Mouse (Mus musculus) ovary, adult 2 months (tissue): ENCODE data around the gene 4932415D10Rik. TPM values are rescaled to one million over a fixed set of nuclear protein-coding genes. Genes with fewer than 3 reads are reported as not detected.

Experiments used
- polyA plus RNA-seq: library from polyadenylated mRNA; depleted of rRNA; stranded (reverse); fragments of >200 nt; gene quantifications from 2 replicates; pipeline ENCODE4 v1.2.3, GENCODE M21; 2012; rRNA removed

4932415D10Rik gene
- polyA plus RNA-seq = not detected in 2 replicates

DNA sequence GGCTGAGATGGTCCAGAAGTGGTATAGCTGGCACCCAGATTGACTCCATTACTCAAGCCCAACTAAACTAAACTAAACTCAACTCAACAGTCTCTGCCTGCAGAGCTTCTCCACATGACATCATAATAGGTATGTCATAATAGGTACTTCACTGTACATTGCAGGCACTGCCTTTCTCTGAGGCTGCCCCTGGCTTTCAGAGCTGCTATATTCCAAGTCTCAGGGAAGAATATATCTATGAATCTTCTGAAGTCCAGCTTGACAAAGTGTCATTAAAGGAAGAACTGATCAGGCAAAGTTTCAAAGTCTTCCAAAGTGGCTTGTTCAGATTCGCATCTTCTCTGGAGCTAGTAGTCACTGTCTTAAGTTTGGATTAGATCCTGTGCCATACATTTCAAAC is at the start of gene 4932415D10Rik:
4932415D10Rik (minus strand) TSS at position 101 of the 400 bp plus-strand sequence.

DNA sequence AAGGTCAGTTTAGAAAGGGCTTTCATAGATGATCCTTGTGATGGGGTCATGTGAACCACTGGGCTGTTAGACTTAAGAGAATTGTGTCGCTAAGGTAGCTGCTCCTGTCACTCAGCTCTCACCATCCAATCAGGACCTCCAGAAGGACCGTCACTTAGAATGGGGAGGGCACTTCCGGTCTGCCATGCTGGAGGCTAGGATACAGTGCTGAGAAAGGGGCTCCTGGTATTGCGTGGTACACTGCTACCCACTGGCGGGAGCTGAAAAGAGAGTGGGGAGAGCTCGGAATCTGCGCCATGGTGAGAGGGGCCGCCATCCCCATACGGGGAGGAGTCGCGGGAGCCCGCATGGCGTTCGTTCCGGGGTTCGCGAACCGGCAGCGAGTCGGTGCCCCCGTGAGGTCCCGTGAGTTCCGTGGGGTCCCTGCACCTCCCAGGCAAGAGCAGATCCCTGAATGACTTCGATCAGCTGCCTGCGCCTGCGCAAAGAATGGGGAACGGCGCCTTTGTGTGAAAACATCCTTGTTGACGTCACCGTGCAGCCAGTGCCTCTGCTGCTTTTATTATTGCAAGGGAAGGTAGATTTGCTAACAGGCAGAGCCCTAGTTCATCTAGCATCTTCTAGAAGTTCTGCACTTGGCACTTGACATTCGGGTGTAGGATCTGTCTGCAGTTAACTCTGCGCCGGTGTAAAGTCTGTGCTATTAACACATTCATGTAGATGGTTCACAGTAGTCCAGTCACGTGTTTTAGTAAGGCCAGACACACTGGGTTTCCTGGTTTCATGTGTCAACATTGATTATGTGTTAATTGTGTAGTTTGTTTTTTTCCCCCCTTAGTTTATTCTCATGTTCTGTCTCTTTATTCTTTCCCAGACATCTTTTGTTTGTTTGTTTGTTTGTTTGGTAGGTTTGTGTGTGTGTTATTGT is 38.0 kb upstream of the 4932415D10Rik start, which contains the start of gene Gm4924:
Gm4924 (plus strand) TSS at position 173 of the 928 bp plus-strand sequence.

GRCm38 (mm10) chr10:82240742-82241400 is 75.5 kb downstream of the 4932415D10Rik start, which contains the start of gene Zfp938:
Zfp938 (minus strand) TSS chr10:82241280.

Other genes with a start within 250 kb of the 4932415D10Rik start
- gene BC024063, start 233.2 kb downstream of the 4932415D10Rik start, polyA plus RNA-seq = 0.09 TPM in 1 of 2 replicates, not detected in the other
- gene AU041133, start 188.6 kb downstream of the 4932415D10Rik start, polyA plus RNA-seq = 0.06 and 0.14 TPM in 2 replicates
- 0.24 and 0.35 TPM in 2 replicates for gene Zfp938, start 75.3 kb downstream of the 4932415D10Rik start, polyA plus RNA-seq
- 0.24 and 0.63 TPM in 2 replicates for gene Gm4924, start 37.7 kb upstream of the 4932415D10Rik start, polyA plus RNA-seq
- not detected in 2 replicates for gene Gm1553, start 176.0 kb upstream of the 4932415D10Rik start, polyA plus RNA-seq